Mouse (Mus musculus): Measurements from ENCODE around the gene Nol6.

- no peak for TF ChIP-seq CTCF (IDR thresholded peaks at IDR 0.05; ENCODE audit: low read depth)
- no peak for TF ChIP-seq EP300 (IDR thresholded peaks at IDR 0.05; ENCODE audit: low read depth)
Measured at GRCm38 (mm10) chr4:41065196-41065595, 59.1 kb downstream of the Nol6 start.
